Mouse (Mus musculus) kidney, adult 2 months (tissue): ENCODE data around the gene Olfr10.

Experiments
- CTCF ChIP-seq: fragments of 200-500 bp; conservative IDR thresholded peaks from 2 replicates; pipeline ENCODE4 v1.5.1; 2011; ENCODE audit warnings: low read depth, mild to moderate bottlenecking, control low read depth, low read length, moderate library complexity, mixed read lengths; ENCODE audit not compliant: insufficient read depth, insufficient read length
- POLR2A ChIP-seq: fragments of 200-500 bp; IDR thresholded peaks from one replicate; pipeline ENCODE4 v1.6.1; 2011; ENCODE audit warnings: low read depth, low read length, control low read depth

GRCm38 (mm10) chr11:49337150-49337832 lies 32.8 kb downstream of the Olfr10 start:
- TF ChIP-seq CTCF (no peak), POLR2A (no peak)
